ENCODE assay signal across 8 mouse cellular contexts in the genomic region with DNA sequence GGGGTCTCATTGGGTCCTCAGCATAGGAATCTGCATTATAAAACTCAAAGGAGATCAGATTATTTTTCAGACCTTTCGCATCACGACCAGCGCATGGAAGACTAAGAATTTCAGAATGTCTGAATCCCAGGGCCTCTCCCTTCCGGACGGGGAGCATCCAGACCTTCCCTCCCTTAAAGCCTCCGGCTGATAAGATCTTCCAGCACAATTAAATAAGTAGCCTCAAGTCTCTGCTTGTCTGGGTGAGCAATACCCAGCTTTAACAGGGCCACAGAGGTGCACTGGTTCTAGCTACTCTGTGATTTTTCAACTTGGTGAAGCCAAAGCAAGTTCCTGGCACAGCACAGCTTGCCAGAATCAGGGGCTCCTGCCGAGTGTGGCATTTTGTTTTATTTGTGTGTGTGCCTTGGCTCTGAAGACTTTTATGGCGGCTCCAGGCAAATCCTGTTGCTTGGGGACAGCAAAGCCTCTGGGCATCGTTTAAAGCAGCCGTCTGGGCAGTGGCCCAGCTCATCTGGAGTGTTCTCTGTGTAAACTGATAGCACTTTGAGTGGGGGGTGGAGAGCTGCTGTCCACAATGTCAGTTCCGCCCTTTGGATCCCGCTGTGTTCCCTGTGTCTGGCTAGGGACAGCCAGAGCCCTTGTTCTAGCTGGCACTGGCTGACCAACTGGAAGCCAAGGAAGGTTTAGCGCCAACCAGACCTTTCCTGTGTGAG. TPM values are rescaled to one million over a fixed set of nuclear protein-coding genes. Genes with fewer than 3 reads are reported as not detected.
DNase-seq lines count a peak whose midpoint lies in the region; ATAC-seq lines count a peak whose summit lies in the region.

No protein-coding gene starts in this region.

- peak; percentile 71 to 85 for DNase-seq in adrenal gland, adult (ENCODE audit: inconsistent age in 2 of 2, low spot score in 1 of 2)
- peak; percentile 61 for DNase-seq in embryo, embryonic 10 days (ENCODE audit: low spot score)
- peak; percentile 76 to 80 for DNase-seq in gastrocnemius, postnatal 36 days
- peak; percentile 41 to 52 for DNase-seq in left cerebral cortex, postnatal 25 days (ENCODE audit: low spot score in 2 of 2)
- peak; percentile 47 for DNase-seq in mesoderm, embryonic 11.5 days (ENCODE audit: low read depth, low spot score)
- DNase-seq in spleen, postnatal 10 days (ENCODE audit: low spot score in 2 of 2), result no peak

- no peak for ATAC-seq in intestine, embryonic 16.5 days
- ATAC-seq in stomach, embryonic 15.5 days (ENCODE audit: insufficient read depth, low FRiP score, low read depth), result no peak

- intact Hi-C loops in gastrocnemius, postnatal 36 days (cut with DNase I), result loop anchor here (5.0 kb wide), 1 partner anchor 603 kb away; no protein-coding TSS in a partner anchor
- intact Hi-C loops in left cerebral cortex, postnatal 25 days (cut with DNase I), result loop anchor here (5.0 kb wide), 1 partner anchor 603 kb away; no protein-coding TSS in a partner anchor

- H3K36me3 ChIP-seq in intestine, embryonic 16.5 days (ENCODE audit: control insufficient read depth, insufficient read depth, low read length), result no peaks in the 10 kb centered on the region
- H3K36me3 ChIP-seq in stomach, embryonic 15.5 days, result no peaks in the 10 kb centered on the region

- no peak overlapping the region for H3K9ac ChIP-seq in intestine, embryonic 16.5 days (ENCODE audit: low read depth, low read length)
- H3K9ac ChIP-seq in stomach, embryonic 15.5 days, result no peak overlapping the region

- H3K4me2 ChIP-seq in intestine, embryonic 16.5 days (ENCODE audit: low read depth, low read length), result peak overlapping the region; percentile 55
- peak overlapping the region; percentile 55 for H3K4me2 ChIP-seq in stomach, embryonic 15.5 days

- H3K4me3 ChIP-seq in intestine, embryonic 16.5 days (ENCODE audit: low read length), result peak overlapping the region; percentile 34
- peak overlapping the region; percentile 28 for H3K4me3 ChIP-seq in stomach, embryonic 15.5 days (replicated peaks)

- no peaks in the 10 kb centered on the region for H3K4me1 ChIP-seq in intestine, embryonic 16.5 days (ENCODE audit: control insufficient read depth, insufficient read depth, low read length)
- peaks cover 13% of the 10 kb centered on the region; the same call in 1 of the 2 replicates for H3K4me1 ChIP-seq in stomach, embryonic 15.5 days

- H3K27me3 ChIP-seq in intestine, embryonic 16.5 days (replicated peaks; ENCODE audit: control insufficient read depth, insufficient read depth, low read length), result no peaks in the 10 kb centered on the region
- H3K27me3 ChIP-seq in stomach, embryonic 15.5 days (replicated peaks), result no peaks in the 10 kb centered on the region

- no peak overlapping the region for H3K27ac ChIP-seq in intestine, embryonic 16.5 days (ENCODE audit: low read length)
- 0 out of 2 replicates have a peak overlapping the region, but pooled peaks have one; percentile 35 for H3K27ac ChIP-seq in stomach, embryonic 15.5 days

- no peaks in the 10 kb centered on the region for H3K9me3 ChIP-seq in intestine, embryonic 16.5 days (ENCODE audit: control insufficient read depth, low read length)
- no peaks in the 10 kb centered on the region for H3K9me3 ChIP-seq in stomach, embryonic 15.5 days

- 26% methylated on average over 13 of the region's 13 CpGs for WGBS in intestine, embryonic 16.5 days
- 34% methylated on average over 13 of the region's 13 CpGs for WGBS in stomach, embryonic 15.5 days

RNA-seq across cellular contexts. Expression of a gene that starts 0.6 kb away (rescaled TPM):
- 1 to 10 TPM; 6.4 to 6.6 TPM for total RNA-seq in gastrocnemius, postnatal 36 days (2021)
- polyA plus RNA-seq in intestine, embryonic 16.5 days (2015; fragmentation: Nextera tagmentation; extraction: Ambion mirVana), result 0.04 and 0.16 TPM in 2 replicates
- total RNA-seq in left cerebral cortex, postnatal 25 days (2021), result 1 to 10 TPM; 2.3 to 2.6 TPM
- polyA plus RNA-seq in stomach, embryonic 15.5 days (2015; fragmentation: Nextera tagmentation; extraction: Ambion mirVana), result 0.10 and 0.21 TPM in 2 replicates

RNA-seq across cellular contexts. Expression of a gene that starts 11.6 kb away (rescaled TPM):
- 1 to 10 TPM; 4.1 to 5.3 TPM for total RNA-seq in gastrocnemius, postnatal 36 days (2021)
- 8.6 and 9.0 TPM in 2 replicates for polyA plus RNA-seq in intestine, embryonic 16.5 days (2015; fragmentation: Nextera tagmentation; extraction: Ambion mirVana)
- 10 to 100 TPM; 15.7 to 16.0 TPM for total RNA-seq in left cerebral cortex, postnatal 25 days (2021)
- polyA plus RNA-seq in stomach, embryonic 15.5 days (2015; fragmentation: Nextera tagmentation; extraction: Ambion mirVana), result 13.3 and 14.2 TPM in 2 replicates

RNA-seq across cellular contexts. Expression of a gene that starts 34.5 kb away (rescaled TPM):
- under 1 TPM; 0.42 to 0.46 TPM for total RNA-seq in gastrocnemius, postnatal 36 days (2021)
- polyA plus RNA-seq in intestine, embryonic 16.5 days (2015; fragmentation: Nextera tagmentation; extraction: Ambion mirVana), result 9.4 and 11.5 TPM in 2 replicates
- under 1 TPM; 0.41 to 0.46 TPM for total RNA-seq in left cerebral cortex, postnatal 25 days (2021)
- 14.0 and 16.1 TPM in 2 replicates for polyA plus RNA-seq in stomach, embryonic 15.5 days (2015; fragmentation: Nextera tagmentation; extraction: Ambion mirVana)

Comparison
In these comparisons a context has a peak if more than half of its experiments do, and no peak if none do; other contexts are left out.
1. DNase-seq: peak in adrenal gland, adult (2 of 2), embryo, embryonic 10 days (single experiment), gastrocnemius, postnatal 36 days (2 of 2), left cerebral cortex, postnatal 25 days (2 of 2) and mesoderm, embryonic 11.5 days (single experiment); none in spleen, postnatal 10 days (0 of 2).